Mouse (Mus musculus) testis, adult 2 months (tissue): ENCODE measurements around the gene Spire2. TPM values are rescaled to one million over a fixed set of nuclear protein-coding genes. Genes with fewer than 3 reads are reported as not detected.
A peak's percentile ranks its signal among the peaks of the same experiment; 100 is the strongest.

ENCODE experiments used
- H3K27ac ChIP-seq: fragments of 200-500 bp; 2 replicates; pipeline ENCODE4 v1.5.1; 2012; ENCODE audit warnings: low read depth, low read length; ENCODE audit not compliant: control insufficient read depth, insufficient read depth
- H3K27me3 ChIP-seq: fragments of 200-500 bp; 2 replicates; pipeline ENCODE4 v1.6.1; 2012; ENCODE audit warnings: mild to moderate bottlenecking, low read length, moderate library complexity; ENCODE audit not compliant: control insufficient read depth, insufficient read depth
- H3K36me3 ChIP-seq: fragments of 200-500 bp; 2 replicates; pipeline ENCODE4 v1.6.1; 2012; ENCODE audit warnings: mild to moderate bottlenecking, low read length; ENCODE audit not compliant: control insufficient read depth, insufficient read depth
- H3K4me1 ChIP-seq: fragments of 200-500 bp; 2 replicates; pipeline ENCODE4 v1.6.1; 2012; ENCODE audit warnings: low read length; ENCODE audit not compliant: control insufficient read depth, insufficient read depth
- H3K4me3 ChIP-seq: fragments of 200-500 bp; 2 replicates; pipeline ENCODE4 v1.5.1; 2012; ENCODE audit warnings: low read depth, mild to moderate bottlenecking, low read length, moderate library complexity, mixed read lengths; ENCODE audit not compliant: control insufficient read depth
- CTCF ChIP-seq: fragments of 200-500 bp; IDR thresholded peaks from 2 replicates; pipeline ENCODE4 v1.5.1; 2012; ENCODE audit warnings: low read depth, mild to moderate bottlenecking, inconsistent platforms, low read length, moderate library complexity; ENCODE audit not compliant: control insufficient read depth, insufficient read depth, insufficient replicate concordance
- POLR2A ChIP-seq: fragments of 200-500 bp; IDR thresholded peaks from 2 replicates; pipeline ENCODE4 v1.6.1; 2012; ENCODE audit warnings: low read depth, mild to moderate bottlenecking, inconsistent platforms, low read length, moderate library complexity; ENCODE audit not compliant: control insufficient read depth
- polyA plus RNA-seq: library from polyadenylated mRNA; depleted of rRNA; stranded (reverse); fragments of >200 nt; gene quantifications from 2 replicates; pipeline ENCODE4 v1.2.3, GENCODE M21; 2012

The Spire2 gene
- polyA plus RNA-seq, 1 experiment: 26.0 TPM

DNA sequence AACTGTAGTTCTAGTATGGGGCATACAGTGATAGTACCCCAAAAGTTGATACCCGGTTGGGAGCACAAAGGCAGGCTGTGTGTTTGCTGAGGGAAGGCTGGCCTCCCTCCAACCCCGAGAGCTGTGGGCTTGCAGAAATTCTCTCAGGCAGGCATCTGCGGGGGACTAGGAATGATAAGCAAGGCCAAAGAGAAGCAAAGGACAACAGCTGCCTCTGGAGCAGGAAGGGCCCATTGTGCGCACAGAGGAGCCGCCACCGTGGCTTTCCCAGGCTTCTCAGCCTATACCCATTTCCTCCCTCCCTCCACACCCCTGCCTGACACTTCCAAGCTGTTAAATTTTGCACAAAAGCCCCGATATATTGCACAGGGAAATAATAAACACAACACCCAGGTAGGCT, 1.4 kb downstream of the Spire2 start:
- Histone ChIP-seq H3K36me3 (no peaks in the 10 kb centered on the region), H3K4me3 (peak overlapping the region; percentile 58), H3K4me1 (peaks cover 8% of the 10 kb centered on the region), H3K27ac (peak overlapping the region; percentile 52), H3K27me3 (no peaks in the 10 kb centered on the region)
- TF ChIP-seq CTCF (no peak), POLR2A (no peak; the same call in 1 of the 2 replicates)

DNA sequence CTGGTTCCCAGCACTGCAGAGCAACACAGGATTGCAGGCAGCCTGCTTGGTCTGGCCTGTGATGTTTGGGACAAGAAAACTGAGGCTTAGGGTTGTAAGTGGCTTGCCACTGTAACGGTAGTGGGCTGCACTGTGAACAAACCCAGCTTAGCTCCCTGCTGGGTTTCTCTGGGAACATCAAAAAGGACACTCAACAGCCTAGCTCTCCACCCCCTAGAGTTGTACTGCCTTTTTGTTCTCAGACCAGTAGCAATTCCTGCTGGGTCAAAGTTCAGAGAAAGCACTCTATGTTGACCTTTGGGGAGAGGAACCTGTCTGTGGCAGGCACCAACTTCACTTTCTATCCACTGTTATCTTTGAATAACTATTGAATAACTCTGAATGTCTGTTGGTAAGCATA, 2.0 kb downstream of the Spire2 start:
- no peaks in the 10 kb centered on the region for H3K27me3 ChIP-seq
- TF ChIP-seq CTCF (no peak), POLR2A (no peak)
- H3K4me3 ChIP-seq: peak overlapping the region; percentile 58
- H3K36me3 ChIP-seq: no peaks in the 10 kb centered on the region
- peak overlapping the region; percentile 52 for H3K27ac ChIP-seq
- H3K4me1 ChIP-seq: peaks cover 8% of the 10 kb centered on the region

- H3K36me3 ChIP-seq: no peaks in the 10 kb centered on the region
- H3K27ac ChIP-seq: peak overlapping the region; percentile 24; the same call in 1 of the 2 replicates
- H3K4me1 ChIP-seq: peaks cover 7% of the 10 kb centered on the region
- H3K27me3 ChIP-seq: no peaks in the 10 kb centered on the region
- H3K4me3 ChIP-seq: no peak overlapping the region
- TF ChIP-seq CTCF (no peak), POLR2A (no peak)
Observed at GRCm38 (mm10) chr8:123337475-123337874, 5.0 kb downstream of the Spire2 start.

DNA sequence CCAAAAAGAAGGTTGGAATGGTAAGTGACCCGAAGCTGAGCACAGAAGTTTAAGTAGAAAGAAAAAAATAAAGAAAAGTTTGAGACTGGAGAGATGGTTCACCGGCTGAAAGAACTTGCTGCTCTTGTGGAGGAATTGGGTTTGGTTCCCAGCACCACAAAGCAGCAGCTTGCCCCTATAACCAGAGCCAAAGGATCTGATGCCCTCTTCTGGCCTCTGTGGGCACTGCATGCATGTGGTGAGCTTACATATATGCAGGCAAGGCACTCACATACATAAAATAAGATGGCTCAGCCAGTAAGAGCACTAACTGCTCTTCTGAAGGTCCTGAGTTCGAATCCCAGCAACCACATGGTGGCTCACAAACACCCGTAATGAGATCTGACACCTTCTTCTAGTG, 7.6 kb downstream of the Spire2 start:
- TF ChIP-seq CTCF (peak; percentile 46; the same call in 1 of the 2 replicates), POLR2A (no peak)
- no peaks in the 10 kb centered on the region for H3K36me3 ChIP-seq
- no peak overlapping the region for H3K27ac ChIP-seq
- H3K27me3 ChIP-seq: no peaks in the 10 kb centered on the region
- peaks cover 6% of the 10 kb centered on the region for H3K4me1 ChIP-seq
- H3K4me3 ChIP-seq: no peak overlapping the region

GRCm38 (mm10) chr8:123341040-123342015, 8.8 kb downstream of the Spire2 start:
- TF ChIP-seq POLR2A (no peak), CTCF (no peak)

DNA sequence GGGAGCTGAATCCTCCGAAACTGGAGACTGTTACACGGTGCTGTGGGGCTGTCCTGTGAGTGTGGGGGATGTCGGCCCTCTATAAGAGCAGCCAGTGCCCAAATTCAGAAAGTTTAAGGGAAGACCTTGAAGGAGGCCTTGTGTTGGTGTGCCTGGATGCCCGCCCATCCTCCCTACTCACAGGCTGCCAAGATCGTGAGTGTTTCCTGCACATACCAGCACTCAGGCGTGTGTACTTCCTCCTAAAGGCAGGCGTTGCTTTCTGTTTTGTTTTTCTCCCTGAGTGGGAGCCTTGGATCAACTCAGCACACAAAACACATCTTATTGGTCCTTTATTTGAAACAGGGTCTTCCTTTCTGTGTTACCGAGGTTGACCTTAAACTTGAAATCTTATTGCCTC, 9.7 kb downstream of the Spire2 start:
- H3K36me3 ChIP-seq: no peaks in the 10 kb centered on the region
- no peaks in the 10 kb centered on the region for H3K27me3 ChIP-seq
- peaks cover 6% of the 10 kb centered on the region for H3K4me1 ChIP-seq
- no peak for TF ChIP-seq CTCF
- peak; percentile 12; the same call in 1 of the 2 replicates for TF ChIP-seq POLR2A
- H3K4me3 ChIP-seq: no peak overlapping the region; the same call in 1 of the 2 replicates
- H3K27ac ChIP-seq: no peak overlapping the region; the same call in 1 of the 2 replicates

More at GRCm38 (mm10) chr8:123341040-123342015, 8.8 kb downstream of the Spire2 start:
- no peaks in the 10 kb centered on the region for H3K27me3 ChIP-seq
- H3K27ac ChIP-seq: peak overlapping the region; percentile 27
- H3K36me3 ChIP-seq: no peaks in the 10 kb centered on the region
- peak overlapping the region; percentile 64 for H3K4me3 ChIP-seq
- peaks cover 6% of the 10 kb centered on the region for H3K4me1 ChIP-seq

DNA sequence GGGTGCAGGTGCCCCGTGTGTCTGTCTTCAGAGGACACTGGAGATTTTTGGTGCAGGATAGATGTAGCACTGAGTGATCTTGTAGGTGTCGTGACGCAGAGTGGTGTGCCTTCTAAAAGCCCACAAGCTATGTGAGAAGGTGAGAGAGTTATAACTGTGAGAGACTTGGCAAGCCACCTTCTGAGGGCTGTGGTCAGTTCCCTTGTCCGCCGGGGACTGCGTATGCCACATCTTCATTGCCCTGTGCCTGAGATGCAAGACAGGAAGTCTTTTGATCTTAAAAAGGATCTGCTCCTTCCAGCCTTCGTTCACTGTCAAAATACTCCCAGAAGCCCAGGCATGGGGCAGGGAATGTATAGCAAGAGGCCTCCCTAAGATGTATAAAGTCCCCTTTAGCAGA, 10.4 kb downstream of the Spire2 start:
- H3K4me3 ChIP-seq: no peak overlapping the region
- no peak for TF ChIP-seq POLR2A
- no peak for TF ChIP-seq CTCF
- 0 out of 2 replicates have a peak, but pooled peaks cover 2% of the 10 kb centered on the region for H3K36me3 ChIP-seq
- peak overlapping the region; percentile 23; the same call in 1 of the 2 replicates for H3K27ac ChIP-seq
- no peaks in the 10 kb centered on the region for H3K27me3 ChIP-seq
- H3K4me1 ChIP-seq: peaks cover 6% of the 10 kb centered on the region
